Mouse (Mus musculus): ENCODE results near the gene Gm17509. TPM values are rescaled to one million over a fixed set of nuclear protein-coding genes. Genes with fewer than 3 reads are reported as not detected.

Gene Gm17509
- 1 to 10 TPM; 1.8 to 2.4 TPM for total RNA-seq (2023)

DNA sequence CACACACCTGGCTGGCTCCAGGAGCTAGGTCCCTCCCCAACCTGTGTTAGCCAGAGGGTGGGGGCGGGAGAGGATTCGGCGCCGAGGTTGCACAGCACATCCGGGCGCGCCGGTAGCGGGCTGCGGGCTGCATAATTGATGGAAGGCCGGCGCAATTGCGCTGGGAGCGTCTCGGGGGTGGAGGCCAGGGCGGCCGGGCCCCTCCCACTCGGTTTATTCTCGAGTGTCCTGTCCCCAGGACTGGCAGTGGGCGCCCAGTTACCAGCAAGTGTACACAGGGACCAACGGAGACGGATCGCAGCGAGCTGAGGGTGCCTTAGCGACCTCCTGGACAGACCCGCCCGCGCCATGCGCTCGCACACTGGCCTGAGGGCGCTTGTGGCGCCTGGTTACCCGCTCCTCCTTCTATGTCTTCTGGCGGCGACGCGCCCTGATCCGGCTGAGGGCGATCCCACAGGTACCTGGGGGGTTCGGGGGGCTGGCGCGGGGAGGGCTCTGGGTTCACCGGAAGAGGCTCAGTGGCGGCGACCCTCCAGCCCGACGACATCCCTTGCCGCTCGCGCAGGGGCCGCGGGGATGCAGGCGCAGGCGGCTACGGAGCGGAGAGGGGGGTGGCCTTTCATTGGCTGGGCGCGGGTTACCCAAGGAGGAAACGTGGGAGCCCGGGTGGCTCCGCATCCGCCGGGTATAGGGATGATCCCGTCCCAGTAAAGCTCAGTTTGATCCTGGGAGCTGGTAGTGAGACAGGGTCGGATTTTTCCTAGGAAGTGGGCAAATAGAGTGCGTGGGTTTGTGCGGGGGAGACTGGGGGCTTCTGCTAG is at the start of gene Gm17509:
Gm17509 (minus strand) TSS at position 575 of the 821 bp plus-strand sequence.

DNA sequence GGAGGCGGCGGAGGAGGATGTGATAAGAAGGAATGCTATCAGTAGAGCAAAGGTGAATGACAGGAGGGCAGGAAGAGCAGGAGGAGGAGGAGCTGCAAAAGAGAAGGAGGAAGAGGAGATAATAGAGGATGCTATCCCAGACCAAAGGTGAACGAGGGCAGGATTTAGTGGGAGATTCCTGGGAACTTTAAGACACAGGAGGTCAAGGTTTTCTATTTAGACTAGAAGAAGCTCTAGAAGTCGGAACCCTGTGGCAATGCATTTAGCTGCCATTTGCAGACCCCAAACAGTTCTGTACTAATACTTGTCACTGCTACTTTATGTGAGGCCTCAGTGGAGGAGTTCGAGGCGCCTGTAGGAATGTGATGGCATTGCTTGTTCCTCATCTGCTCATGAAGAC is 12.6 kb downstream of the Gm17509 start, which contains the start of gene Emb:
Emb (plus strand) TSS at position 301 of the 400 bp plus-strand sequence.

Other genes with a start within 250 kb of the Gm17509 start
- gene Parp8, start 195.5 kb downstream of the Gm17509 start, total RNA-seq (2023) = 10 to 100 TPM; 74.4 to 75.8 TPM
- gene Emb, start 12.5 kb downstream of the Gm17509 start, total RNA-seq (2023) = 100 to 1,000 TPM; 336 to 361 TPM

Data from T-cell, adult 66 days (primary cell).